Mouse (Mus musculus): ENCODE measurements around the gene Gm11034.

DNA sequence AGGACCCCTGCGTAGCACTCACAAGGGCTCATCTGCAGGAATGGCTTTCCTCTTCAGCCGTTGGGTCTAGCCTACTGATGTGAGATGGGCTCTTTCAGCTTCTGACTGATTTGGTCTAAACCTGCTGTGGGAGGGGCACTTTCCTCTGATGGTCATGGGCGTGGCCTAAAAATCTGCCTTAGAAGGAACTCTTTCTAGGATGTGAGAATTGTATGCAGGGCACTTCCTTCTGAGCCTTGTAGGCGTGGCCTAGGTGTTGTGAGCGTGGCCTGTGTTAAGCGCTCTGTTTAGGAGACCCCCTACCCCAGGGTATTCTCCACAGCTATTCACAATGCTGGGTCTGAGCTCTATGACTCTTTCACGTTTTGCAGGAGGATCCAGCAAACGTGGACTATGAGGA, 15.4 kb downstream of the Gm11034 start:
- no peak for TF ChIP-seq CTCF (IDR thresholded peaks at IDR 0.05; ENCODE audit: extremely low read depth, insufficient read depth, insufficient read length, insufficient replicate concordance)
- no peak for TF ChIP-seq POLR2A (IDR thresholded peaks at IDR 0.05; ENCODE audit: low read depth, low read length)

All from spleen, adult 2 months (tissue).